24 mouse cellular contexts compared by ENCODE assay signal in genomic region chr5:119066666-119067065, GRCm38 (mm10).
A peak's percentile ranks its signal among the peaks of the same experiment; 100 is the strongest.
DNase-seq lines count a peak whose midpoint lies in the region; ATAC-seq and TF ChIP-seq lines count a peak whose summit lies in the region.
"Had no signal": no experiment of that assay in that cellular context is flagged by ENCODE, and none has a peak within 500 bp of the region (broad histone marks: within the 10 kb centered on the region; RNA-seq: fewer than 3 reads in every experiment).

No protein-coding gene starts in this region.

- H3K79me2 ChIP-seq in myocyte (ENCODE audit: control insufficient read depth, insufficient read depth), result no peaks in the 10 kb centered on the region

- TF ChIP-seq POLR2A in myocyte (IDR thresholded peaks at IDR 0.05; ENCODE audit: insufficient read length, low read depth), result no peak

- H3K27me3 ChIP-seq in myocyte (ENCODE audit: control insufficient read depth, insufficient read depth, insufficient read length), result no peaks in the 10 kb centered on the region
- H3K27me3 ChIP-seq: forebrain, embryonic 15.5 days; hindbrain, embryonic 15.5 days; midbrain, embryonic 15.5 days; neural tube, embryonic 12.5 days had no signal

- no peak for DNase-seq in frontal cortex, postnatal 14 days (ENCODE audit: low spot score in 2 of 2)
- DNase-seq in left cerebral cortex, postnatal 25 days (ENCODE audit: low spot score in 2 of 2), result peak; percentile 17 to 59
- DNase-seq in left cerebral cortex, adult 18-20 months (ENCODE audit: low spot score in 2 of 2), result no peak
- peak; percentile 69 for DNase-seq in brain, adult 2 months (ENCODE audit: low read depth, low spot score)
- DNase-seq: adrenal gland, adult 8-10 months; cerebellum, adult 9-10 months; cerebellum, postnatal 36 days; gastrocnemius, postnatal 10 days; heart, postnatal 14 days; liver; lung, embryonic 14.5 days; lung, postnatal 14 days; thymus, postnatal 4 days had no signal

- peak; percentile 74 for ATAC-seq in frontal cortex, adult (ENCODE audit: low TSS enrichment)
- no peak for ATAC-seq in monocyte, adult 5-6 weeks (replicated peaks; ENCODE audit: insufficient number of reproducible peaks, low FRiP score, low TSS enrichment, poor library complexity, severe bottlenecking)
- ATAC-seq in erythroid progenitor cell, adult 5-6 weeks (replicated peaks; ENCODE audit: low FRiP score, poor library complexity, severe bottlenecking), result no peak
- ATAC-seq: forebrain, embryonic 15.5 days; midbrain, embryonic 15.5 days had no signal

- H3K4me2 ChIP-seq in myocyte (ENCODE audit: low read depth), result no peak overlapping the region
- H3K4me2 ChIP-seq: forebrain, embryonic 15.5 days; hindbrain, embryonic 15.5 days; kidney, embryonic 15.5 days; lung, embryonic 14.5 days; midbrain, embryonic 15.5 days; neural tube, embryonic 12.5 days had no signal

- H3K36me3 ChIP-seq in myocyte (ENCODE audit: control insufficient read depth, insufficient read depth), result no peaks in the 10 kb centered on the region
- H3K36me3 ChIP-seq: forebrain, embryonic 15.5 days; G1E; hindbrain, embryonic 10.5 days; hindbrain, embryonic 15.5 days; kidney, embryonic 15.5 days; midbrain, embryonic 15.5 days; neural tube, embryonic 12.5 days had no signal

- intact Hi-C loops in left cerebral cortex, postnatal 25 days (cut with DNase I), result no loop called here

- no peak overlapping the region for H3ac ChIP-seq in myocyte (ENCODE audit: control insufficient read depth, insufficient read length)

- H3K4me3 ChIP-seq in myocyte, result no peak overlapping the region
- H3K4me3 ChIP-seq: forebrain, embryonic 15.5 days; hindbrain, embryonic 10.5 days; hindbrain, embryonic 15.5 days; kidney, embryonic 15.5 days; midbrain, embryonic 15.5 days; neural tube, embryonic 12.5 days had no signal

TF ChIP-seq in myocyte, 11 proteins besides CTCF, POLR2A, EP300 and RAD21:
- TF ChIP-seq MYOG (IDR thresholded peaks at IDR 0.05; ENCODE audit: control insufficient read depth in 1 of 3, insufficient read depth in 1 of 3, insufficient read length in 2 of 3, low read depth in 2 of 3), result peak in 1 of 3 experiments; percentile 16
- no peak for TF ChIP-seq SRF (IDR thresholded peaks at IDR 0.05; ENCODE audit: control insufficient read depth, insufficient read length, low read depth)
- no peak for TF ChIP-seq CEBPB (IDR thresholded peaks at IDR 0.05; ENCODE audit: insufficient read depth, poor library complexity, severe bottlenecking)
- TF ChIP-seq USF1 (IDR thresholded peaks at IDR 0.05; ENCODE audit: low read depth), result no peak
- peak in 2 of 3 experiments; percentile 16 to 39 for TF ChIP-seq MYOD1 (IDR thresholded peaks at IDR 0.05; ENCODE audit: control insufficient read depth in 1 of 3, insufficient read length in 2 of 3, low read depth in 2 of 3)

Comparison
In these comparisons a context has a peak if more than half of its experiments do, and no peak if none do; other contexts are left out.
1. DNase-seq: peak in left cerebral cortex, postnatal 25 days (2 of 2) and brain, adult 2 months (single experiment); none in frontal cortex, postnatal 14 days (0 of 2) and left cerebral cortex, adult 18-20 months (0 of 2).